Mouse (Mus musculus): ENCODE measurements around the gene Mgat1. TPM values are rescaled to one million over a fixed set of nuclear protein-coding genes. Genes with fewer than 3 reads are reported as not detected.

Gene Mgat1
- polyA plus RNA-seq, 1 experiment from 2014 or later = 73.0 TPM

DNA sequence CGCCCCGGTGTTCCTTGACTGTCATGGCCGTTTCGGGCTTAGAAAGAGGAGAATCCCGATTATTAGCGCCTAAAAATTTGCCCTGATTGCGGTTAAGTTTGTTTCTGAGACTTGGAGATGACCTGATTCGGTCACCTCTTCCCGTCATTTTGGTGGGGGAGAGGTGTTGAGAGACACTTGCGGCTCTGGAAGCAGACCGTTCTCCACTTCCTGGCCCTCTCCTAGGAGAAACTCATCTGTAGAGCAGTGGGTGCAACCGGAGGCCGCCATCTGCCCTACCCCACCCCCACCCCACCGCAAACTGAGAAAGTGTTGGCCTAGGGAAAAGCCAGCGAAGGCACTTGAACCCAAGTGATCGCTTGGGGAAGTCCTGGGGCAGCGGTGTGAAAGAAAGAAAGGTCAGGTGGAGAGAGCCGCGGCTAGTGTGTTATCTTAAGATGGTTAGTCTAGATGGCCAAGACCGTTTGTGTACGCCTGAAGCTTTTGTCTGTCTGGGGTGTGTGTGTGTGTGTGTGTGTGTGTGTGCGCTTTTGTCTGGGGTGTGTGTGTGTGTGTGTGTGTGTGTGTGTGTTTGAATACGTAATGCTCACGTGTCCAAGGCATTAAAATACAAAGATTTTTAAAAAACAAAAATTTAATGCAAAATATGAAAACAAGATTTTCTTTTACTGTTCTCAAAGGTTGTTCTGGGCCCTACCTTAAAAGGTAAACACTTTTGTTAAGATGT, 40.1 kb upstream of the Mgat1 start:
- peak; percentile 77 for ATAC-seq (ENCODE audit: low read depth)
- no peaks in the 10 kb centered on the region for H3K9me3 ChIP-seq (ENCODE audit: control insufficient read depth, low read length)
- H3K36me3 ChIP-seq (ENCODE audit: control insufficient read depth, insufficient read depth, low read length) = peaks cover 2% of the 10 kb centered on the region; the same call in 1 of the 2 replicates
- H3K4me3 ChIP-seq (ENCODE audit: low read length) = peak overlapping the region; percentile 78
- H3K4me2 ChIP-seq (ENCODE audit: low read depth, low read length) = peak overlapping the region; percentile 76
- peaks cover 17% of the 10 kb centered on the region for H3K4me1 ChIP-seq (replicated peaks; ENCODE audit: control insufficient read depth, insufficient read depth, low read length)
- no peaks in the 10 kb centered on the region for H3K27me3 ChIP-seq (ENCODE audit: control insufficient read depth, insufficient read depth, low read depth, low read length)
- 0% methylated on average over 24 of the region's 24 CpGs for WGBS
- peak overlapping the region; percentile 100 for H3K27ac ChIP-seq (ENCODE audit: low read length)
- peak overlapping the region; percentile 99 for H3K9ac ChIP-seq (ENCODE audit: low read length)

DNA sequence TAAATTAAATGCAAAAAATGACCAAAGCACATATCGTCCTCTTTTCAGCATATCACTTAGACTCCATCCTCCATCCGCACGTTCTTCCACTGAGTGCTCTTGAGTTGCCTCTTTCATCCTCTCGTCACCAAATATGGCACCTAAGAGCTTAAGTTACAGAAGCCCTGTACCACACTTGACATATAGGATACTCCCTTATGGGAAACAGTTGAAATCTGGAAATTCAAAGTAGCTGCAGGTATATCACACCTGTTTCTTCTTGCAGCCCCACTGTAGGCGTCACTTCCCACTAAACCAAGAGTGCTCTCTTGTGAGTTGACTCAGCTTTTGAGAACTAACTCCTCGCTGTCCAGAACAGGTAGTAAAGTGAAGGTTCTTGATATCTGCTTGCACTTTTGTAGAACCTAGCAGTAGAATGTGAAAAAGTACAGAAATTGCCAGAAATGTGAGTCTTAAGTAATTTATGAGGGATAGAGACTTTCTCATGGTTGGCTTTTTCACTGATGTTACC, 38.9 kb upstream of the Mgat1 start:
- Histone ChIP-seq H3K4me1 (replicated peaks; ENCODE audit: control insufficient read depth, insufficient read depth, low read length) (peaks cover 17% of the 10 kb centered on the region), H3K4me3 (ENCODE audit: low read length) (no peak overlapping the region), H3K4me2 (ENCODE audit: low read depth, low read length) (peak overlapping the region; percentile 76), H3K27me3 (ENCODE audit: control insufficient read depth, insufficient read depth, low read depth, low read length) (no peaks in the 10 kb centered on the region), H3K36me3 (ENCODE audit: control insufficient read depth, insufficient read depth, low read length) (peaks cover 2% of the 10 kb centered on the region; the same call in 1 of the 2 replicates), H3K27ac (ENCODE audit: low read length) (no peak overlapping the region), H3K9ac (ENCODE audit: low read length) (no peak overlapping the region), H3K9me3 (ENCODE audit: control insufficient read depth, low read length) (no peaks in the 10 kb centered on the region)
- ATAC-seq (ENCODE audit: low read depth) = no peak
- 49% methylated on average over 6 of the region's 6 CpGs for WGBS

DNA sequence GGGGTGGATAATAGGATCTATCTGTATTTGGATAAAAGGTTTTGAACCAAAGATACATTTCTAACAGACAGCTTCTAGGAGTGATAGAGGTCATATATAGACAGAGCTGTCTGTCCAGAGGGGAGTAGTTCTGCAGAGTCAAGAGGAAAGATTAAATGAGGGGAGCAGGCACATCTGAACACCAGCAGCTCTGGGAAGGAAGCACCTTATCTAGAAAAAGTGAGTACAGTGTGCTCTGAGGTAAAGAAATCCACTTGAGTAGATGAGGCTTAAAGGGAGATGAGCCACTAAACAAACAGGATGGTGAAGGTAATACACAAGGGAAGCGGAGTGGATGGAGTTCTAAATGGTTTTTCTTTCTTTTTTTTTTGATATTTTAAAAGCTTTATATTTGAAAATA, 36.5 kb upstream of the Mgat1 start:
- Histone ChIP-seq H3K4me2 (ENCODE audit: low read depth, low read length) (no peak overlapping the region), H3K4me3 (ENCODE audit: low read length) (no peak overlapping the region), H3K9ac (ENCODE audit: low read length) (no peak overlapping the region), H3K9me3 (ENCODE audit: control insufficient read depth, low read length) (no peaks in the 10 kb centered on the region), H3K27me3 (ENCODE audit: control insufficient read depth, insufficient read depth, low read depth, low read length) (no peaks in the 10 kb centered on the region), H3K4me1 (replicated peaks; ENCODE audit: control insufficient read depth, insufficient read depth, low read length) (peaks cover 11% of the 10 kb centered on the region), H3K36me3 (ENCODE audit: control insufficient read depth, insufficient read depth, low read length) (peaks cover 2% of the 10 kb centered on the region; the same call in 1 of the 2 replicates), H3K27ac (ENCODE audit: low read length) (no peak overlapping the region)
- WGBS = 81% methylated on average over 1 of the region's 1 CpGs
- no peak for ATAC-seq (ENCODE audit: low read depth)

DNA sequence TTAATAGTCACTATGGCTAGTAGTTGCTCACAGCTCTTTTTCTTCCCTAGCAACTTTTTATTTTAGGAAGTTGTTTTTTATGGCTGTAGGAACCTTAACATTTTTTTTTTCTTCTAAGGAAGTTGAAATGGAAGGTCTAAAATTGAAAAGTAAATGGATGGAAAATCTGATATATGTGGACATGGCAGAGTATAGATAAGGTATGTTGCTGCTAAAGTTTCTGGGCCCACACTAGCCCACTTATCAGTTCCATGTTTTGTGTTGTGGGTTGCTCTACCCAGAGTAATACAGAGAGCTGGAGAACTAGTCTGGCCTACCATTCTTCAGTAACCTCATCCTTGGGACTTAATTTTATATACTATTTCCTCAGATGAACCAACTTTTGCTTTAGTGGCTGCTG, 31.4 kb upstream of the Mgat1 start:
- no peak overlapping the region for H3K27ac ChIP-seq (ENCODE audit: low read length)
- H3K9me3 ChIP-seq (ENCODE audit: control insufficient read depth, low read length) = no peaks in the 10 kb centered on the region
- no peak for ATAC-seq (ENCODE audit: low read depth)
- peaks cover 28% of the 10 kb centered on the region for H3K36me3 ChIP-seq (ENCODE audit: control insufficient read depth, insufficient read depth, low read length)
- H3K27me3 ChIP-seq (ENCODE audit: control insufficient read depth, insufficient read depth, low read depth, low read length) = no peaks in the 10 kb centered on the region
- no peak overlapping the region for H3K4me3 ChIP-seq (ENCODE audit: low read length)
- H3K4me2 ChIP-seq (ENCODE audit: low read depth, low read length) = no peak overlapping the region
- H3K9ac ChIP-seq (ENCODE audit: low read length) = no peak overlapping the region
- H3K4me1 ChIP-seq (replicated peaks; ENCODE audit: control insufficient read depth, insufficient read depth, low read length) = no peaks in the 10 kb centered on the region

DNA sequence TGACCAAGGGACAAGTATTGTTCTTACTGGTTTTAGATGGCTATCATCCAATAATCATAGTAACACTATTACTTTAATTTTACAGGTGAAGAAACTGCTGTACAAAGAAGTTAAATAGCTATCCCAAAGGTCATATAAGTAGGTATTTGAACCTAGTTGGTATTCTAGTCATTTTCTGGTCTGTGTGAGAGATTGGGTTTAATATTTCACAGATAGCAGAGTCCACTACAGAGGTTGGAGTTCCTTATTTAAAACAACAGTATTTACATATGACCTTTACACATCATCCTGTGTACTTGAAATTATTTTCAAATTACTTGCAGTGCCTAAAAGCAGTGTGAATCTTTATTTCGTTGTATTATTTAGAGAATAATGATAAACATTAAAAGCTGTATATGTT, 30.5 kb upstream of the Mgat1 start:
- Histone ChIP-seq H3K9me3 (ENCODE audit: control insufficient read depth, low read length) (no peaks in the 10 kb centered on the region), H3K4me3 (ENCODE audit: low read length) (no peak overlapping the region), H3K4me1 (replicated peaks; ENCODE audit: control insufficient read depth, insufficient read depth, low read length) (no peaks in the 10 kb centered on the region), H3K27me3 (ENCODE audit: control insufficient read depth, insufficient read depth, low read depth, low read length) (no peaks in the 10 kb centered on the region), H3K27ac (ENCODE audit: low read length) (no peak overlapping the region), H3K9ac (ENCODE audit: low read length) (no peak overlapping the region), H3K36me3 (ENCODE audit: control insufficient read depth, insufficient read depth, low read length) (peaks cover 28% of the 10 kb centered on the region), H3K4me2 (ENCODE audit: low read depth, low read length) (no peak overlapping the region)
- WGBS = 95% methylated on average over 1 of the region's 1 CpGs
- ATAC-seq (ENCODE audit: low read depth) = no peak

DNA sequence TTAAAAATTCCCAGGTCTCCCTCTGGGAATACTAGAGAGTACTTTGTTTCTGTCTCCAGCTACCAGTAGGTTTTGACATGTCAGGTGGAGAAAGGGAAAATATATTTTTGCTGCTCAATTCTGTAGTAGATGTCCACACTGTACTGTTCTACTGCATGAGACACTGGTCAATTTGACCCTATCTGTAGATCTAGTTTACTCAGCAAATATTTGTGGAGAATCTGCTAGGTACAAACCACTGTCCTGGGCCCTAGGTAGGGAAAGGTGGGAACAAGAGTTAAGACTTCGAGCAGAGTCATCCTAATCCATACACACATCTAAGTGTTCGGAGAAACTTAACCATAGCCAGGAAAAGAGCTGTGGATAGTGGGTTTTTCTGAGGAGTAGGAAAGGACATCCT, 24.7 kb upstream of the Mgat1 start:
- 89% methylated on average over 2 of the region's 2 CpGs for WGBS

DNA sequence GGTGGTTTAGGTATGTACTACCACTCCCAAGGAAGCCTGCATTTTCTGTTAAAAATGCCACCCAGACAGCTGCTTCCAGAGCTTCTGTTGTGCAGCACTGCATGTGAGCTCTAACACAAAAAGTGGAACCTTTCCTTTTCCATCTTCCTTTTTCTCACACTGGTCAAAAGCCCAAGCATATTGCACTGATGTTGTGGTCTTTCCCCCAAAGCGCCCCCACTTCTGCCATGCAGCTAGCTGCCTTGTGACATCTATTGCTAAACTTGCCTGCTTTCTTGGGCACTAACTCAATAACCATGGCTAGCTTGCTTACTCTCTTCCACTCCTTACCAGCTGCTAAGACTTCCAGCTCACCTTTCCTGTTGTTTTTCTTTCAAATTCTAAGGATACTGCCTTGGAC, 19.5 kb upstream of the Mgat1 start:
- Histone ChIP-seq H3K36me3 (ENCODE audit: control insufficient read depth, insufficient read depth, low read length) (0 out of 2 replicates have a peak, but pooled peaks cover 3% of the 10 kb centered on the region), H3K4me1 (replicated peaks; ENCODE audit: control insufficient read depth, insufficient read depth, low read length) (no peaks in the 10 kb centered on the region), H3K4me2 (ENCODE audit: low read depth, low read length) (no peak overlapping the region), H3K9ac (ENCODE audit: low read length) (no peak overlapping the region), H3K4me3 (ENCODE audit: low read length) (no peak overlapping the region), H3K27me3 (ENCODE audit: control insufficient read depth, insufficient read depth, low read depth, low read length) (no peaks in the 10 kb centered on the region), H3K9me3 (ENCODE audit: control insufficient read depth, low read length) (no peaks in the 10 kb centered on the region), H3K27ac (ENCODE audit: low read length) (no peak overlapping the region)
- ATAC-seq (ENCODE audit: low read depth) = no peak
- WGBS = 78% methylated on average over 1 of the region's 1 CpGs

More for the DNA sequence above, 24.7 kb upstream of the Mgat1 start:
- H3K9me3 ChIP-seq (ENCODE audit: control insufficient read depth, low read length) = no peaks in the 10 kb centered on the region
- no peak overlapping the region for H3K4me3 ChIP-seq (ENCODE audit: low read length)
- H3K4me1 ChIP-seq (replicated peaks; ENCODE audit: control insufficient read depth, insufficient read depth, low read length) = no peaks in the 10 kb centered on the region
- H3K27ac ChIP-seq (ENCODE audit: low read length) = no peak overlapping the region
- no peak overlapping the region for H3K4me2 ChIP-seq (ENCODE audit: low read depth, low read length)
- no peak for ATAC-seq (ENCODE audit: low read depth)
- H3K9ac ChIP-seq (ENCODE audit: low read length) = no peak overlapping the region
- H3K27me3 ChIP-seq (ENCODE audit: control insufficient read depth, insufficient read depth, low read depth, low read length) = no peaks in the 10 kb centered on the region
- peaks cover 29% of the 10 kb centered on the region for H3K36me3 ChIP-seq (ENCODE audit: control insufficient read depth, insufficient read depth, low read length)

DNA sequence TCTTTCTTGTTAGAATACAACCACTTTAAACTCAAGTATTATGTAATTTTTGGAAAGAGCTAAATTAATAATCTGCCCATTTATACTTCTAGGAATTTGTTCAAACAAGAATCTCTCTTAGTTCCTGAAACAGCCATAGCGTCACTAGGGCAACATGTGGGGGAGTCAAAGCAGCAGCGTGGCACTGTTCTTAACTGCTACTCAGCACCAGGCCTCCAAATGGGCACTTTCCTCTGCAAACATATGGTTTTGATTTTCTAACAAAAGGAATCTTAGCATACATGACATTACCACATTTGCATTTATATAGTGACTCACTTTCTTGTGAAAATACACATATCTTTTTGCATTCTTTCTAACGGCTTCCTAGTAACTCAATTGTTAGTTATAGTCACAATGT, 11.2 kb upstream of the Mgat1 start:
- H3K9ac ChIP-seq (ENCODE audit: low read length) = no peak overlapping the region
- H3K36me3 ChIP-seq (ENCODE audit: control insufficient read depth, insufficient read depth, low read length) = no peaks in the 10 kb centered on the region
- H3K4me1 ChIP-seq (replicated peaks; ENCODE audit: control insufficient read depth, insufficient read depth, low read length) = peaks cover 2% of the 10 kb centered on the region; the same call in 1 of the 2 replicates
- WGBS = 63% methylated on average over 3 of the region's 3 CpGs
- no peak overlapping the region for H3K4me3 ChIP-seq (ENCODE audit: low read length)
- no peak for ATAC-seq (ENCODE audit: low read depth)
- no peaks in the 10 kb centered on the region for H3K27me3 ChIP-seq (ENCODE audit: control insufficient read depth, insufficient read depth, low read depth, low read length)
- no peaks in the 10 kb centered on the region for H3K9me3 ChIP-seq (ENCODE audit: control insufficient read depth, low read length)
- H3K27ac ChIP-seq (ENCODE audit: low read length) = no peak overlapping the region
- H3K4me2 ChIP-seq (ENCODE audit: low read depth, low read length) = no peak overlapping the region

DNA sequence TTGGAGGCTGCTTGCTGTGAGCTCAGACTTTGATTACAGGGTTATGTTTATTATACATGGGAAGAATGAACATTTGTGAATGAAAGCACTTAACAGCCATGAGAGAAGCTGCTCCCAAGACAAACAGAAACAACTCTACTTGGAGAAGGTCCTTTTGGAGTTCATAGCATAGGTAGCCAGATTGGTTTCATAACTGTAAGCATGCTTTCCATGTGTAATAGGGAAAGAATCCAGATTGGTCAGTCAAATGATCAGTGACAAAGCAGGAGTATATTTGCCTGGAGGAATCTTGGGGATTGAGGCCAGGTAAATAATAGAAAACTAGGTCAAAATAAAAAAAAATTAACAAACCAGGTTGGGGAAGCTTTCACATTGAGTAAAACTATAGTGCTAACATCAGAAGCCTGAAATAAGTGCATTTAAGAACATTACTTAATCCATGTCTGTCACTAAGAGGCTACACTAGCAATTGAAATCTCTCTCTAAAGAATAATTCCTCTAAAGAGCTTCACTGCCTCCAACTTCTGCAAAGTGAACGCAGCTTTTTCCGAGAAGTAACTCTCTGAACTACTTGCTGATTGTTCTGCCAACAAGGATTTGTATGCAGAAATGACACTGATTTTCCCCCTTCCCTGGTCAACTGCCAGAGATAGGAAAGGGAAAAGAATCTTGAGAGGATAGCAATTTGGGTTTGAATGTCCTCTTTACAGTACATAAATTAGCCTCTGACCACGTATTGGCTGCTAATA, 8.4 kb upstream of the Mgat1 start:
- H3K4me1 ChIP-seq (replicated peaks; ENCODE audit: control insufficient read depth, insufficient read depth, low read length) = peaks cover 2% of the 10 kb centered on the region; the same call in 1 of the 2 replicates

More for the DNA sequence above, 8.4 kb upstream of the Mgat1 start:
- WGBS = 55% methylated on average over 3 of the region's 3 CpGs
- H3K4me3 ChIP-seq (ENCODE audit: low read length) = no peak overlapping the region
- no peak overlapping the region for H3K27ac ChIP-seq (ENCODE audit: low read length)
- H3K4me2 ChIP-seq (ENCODE audit: low read depth, low read length) = no peak overlapping the region
- H3K27me3 ChIP-seq (ENCODE audit: control insufficient read depth, insufficient read depth, low read depth, low read length) = no peaks in the 10 kb centered on the region
- no peak overlapping the region for H3K9ac ChIP-seq (ENCODE audit: low read length)
- H3K9me3 ChIP-seq (ENCODE audit: control insufficient read depth, low read length) = no peaks in the 10 kb centered on the region
- H3K36me3 ChIP-seq (ENCODE audit: control insufficient read depth, insufficient read depth, low read length) = no peaks in the 10 kb centered on the region
- no peak for ATAC-seq (ENCODE audit: low read depth)
